In genomic region chr6:97101190-97101957, GRCm38 (mm10) we compare ENCODE assay signal across 13 mouse cellular contexts. TPM values are rescaled to one million over a fixed set of nuclear protein-coding genes. Genes with fewer than 3 reads are reported as not detected.
A peak's percentile ranks its signal among the peaks of the same experiment; 100 is the strongest.
DNase-seq lines count a peak whose midpoint lies in the region; ATAC-seq lines count a peak whose summit lies in the region.
"Had no signal": no experiment of that assay in that cellular context is flagged by ENCODE, and none has a peak within 500 bp of the region (broad histone marks: within the 10 kb centered on the region; RNA-seq: fewer than 3 reads in every experiment).

No protein-coding gene starts in this region.

- H3K9me3 ChIP-seq in kidney, embryonic 14.5 days (ENCODE audit: control insufficient read depth, low read length), result no peaks in the 10 kb centered on the region
- no peaks in the 10 kb centered on the region for H3K9me3 ChIP-seq in embryonic facial prominence, embryonic 13.5 days
- no peaks in the 10 kb centered on the region for H3K9me3 ChIP-seq in midbrain, embryonic 13.5 days

- no peak for ATAC-seq in kidney, embryonic 14.5 days (ENCODE audit: low FRiP score, low TSS enrichment)
- ATAC-seq in embryonic facial prominence, embryonic 13.5 days (ENCODE audit: insufficient number of reproducible peaks, insufficient read depth, low FRiP score, low TSS enrichment, low read depth), result no peak
- no peak for ATAC-seq in midbrain, embryonic 13.5 days

- H3K36me3 ChIP-seq in kidney, embryonic 14.5 days (ENCODE audit: control insufficient read depth, insufficient read depth, low read length), result no peaks in the 10 kb centered on the region
- H3K36me3 ChIP-seq in embryonic facial prominence, embryonic 13.5 days, result no peaks in the 10 kb centered on the region
- no peaks in the 10 kb centered on the region for H3K36me3 ChIP-seq in midbrain, embryonic 13.5 days

- peak overlapping the region; percentile 6; the same call in 1 of the 2 replicates for H3K27ac ChIP-seq in kidney, embryonic 14.5 days (ENCODE audit: low read depth, low read length)
- H3K27ac ChIP-seq in embryonic facial prominence, embryonic 13.5 days, result no peak overlapping the region
- H3K27ac ChIP-seq in midbrain, embryonic 13.5 days, result no peak overlapping the region

- peak overlapping the region; percentile 6; the same call in 1 of the 2 replicates for H3K4me3 ChIP-seq in kidney, embryonic 14.5 days (ENCODE audit: low read length)
- H3K4me3 ChIP-seq in embryonic facial prominence, embryonic 13.5 days, result no peak overlapping the region
- H3K4me3 ChIP-seq in midbrain, embryonic 13.5 days (replicated peaks), result no peak overlapping the region

- WGBS in kidney, embryonic 14.5 days, result 9% methylated on average over 12 of the region's 12 CpGs
- 11% methylated on average over 12 of the region's 12 CpGs for WGBS in embryonic facial prominence, embryonic 13.5 days
- 14% methylated on average over 12 of the region's 12 CpGs for WGBS in midbrain, embryonic 13.5 days

- H3K9ac ChIP-seq in kidney, embryonic 14.5 days (ENCODE audit: low read depth, low read length), result no peak overlapping the region
- no peak overlapping the region for H3K9ac ChIP-seq in embryonic facial prominence, embryonic 13.5 days
- H3K9ac ChIP-seq in midbrain, embryonic 13.5 days (replicated peaks), result 0 out of 2 replicates have a peak overlapping the region, but pooled peaks have one; percentile 17

- H3K4me2 ChIP-seq in kidney, embryonic 14.5 days (replicated peaks; ENCODE audit: low read depth, low read length), result peak overlapping the region; percentile 29
- peak overlapping the region; percentile 39 for H3K4me2 ChIP-seq in embryonic facial prominence, embryonic 13.5 days
- H3K4me2 ChIP-seq in midbrain, embryonic 13.5 days (replicated peaks), result peak overlapping the region; percentile 35

- no peaks in the 10 kb centered on the region for H3K27me3 ChIP-seq in kidney, embryonic 14.5 days (ENCODE audit: control insufficient read depth, insufficient read depth, low read length)
- H3K27me3 ChIP-seq in embryonic facial prominence, embryonic 13.5 days, result peaks cover 11% of the 10 kb centered on the region
- H3K27me3 ChIP-seq in midbrain, embryonic 13.5 days, result peaks cover 12% of the 10 kb centered on the region; the same call in 1 of the 2 replicates

- DNase-seq in kidney, adult 9 months, result no peak
- peak; percentile 15 for DNase-seq in adipocyte (ENCODE audit: low spot score)
- no peak for DNase-seq in layer of hippocampus, postnatal 14 days (ENCODE audit: low spot score in 2 of 2)
- DNase-seq in frontal cortex, postnatal 14 days (ENCODE audit: low spot score in 2 of 2), result no peak
- no peak for DNase-seq in thymus, postnatal 0 days (ENCODE audit: low spot score)
- DNase-seq: adrenal gland, postnatal 36 days; cerebellum, postnatal 25 days; gastrocnemius, postnatal 10 days; liver; lung, postnatal 36 days had no signal

- H3K4me1 ChIP-seq in kidney, embryonic 14.5 days (ENCODE audit: control insufficient read depth, insufficient read depth, low read length), result no peaks in the 10 kb centered on the region
- peaks cover 13% of the 10 kb centered on the region for H3K4me1 ChIP-seq in embryonic facial prominence, embryonic 13.5 days
- peaks cover 22% of the 10 kb centered on the region for H3K4me1 ChIP-seq in midbrain, embryonic 13.5 days (replicated peaks)

RNA-seq across cellular contexts. Expression of gene Fam19a4, which starts 41.2 kb away (rescaled TPM):
- polyA plus RNA-seq in kidney, embryonic 14.5 days (2014; fragmentation: Nextera tagmentation; extraction: Ambion mirVana), result 0.96 and 1.1 TPM in 2 replicates
- polyA plus RNA-seq in embryonic facial prominence, embryonic 13.5 days (2015; fragmentation: Nextera tagmentation; extraction: Ambion mirVana), result 0.54 and 0.63 TPM in 2 replicates
- polyA plus RNA-seq in midbrain, embryonic 13.5 days (2015; fragmentation: Nextera tagmentation; extraction: Ambion mirVana), result 7.0 and 7.5 TPM in 2 replicates
- 1 to 10 TPM in 1 of 2 experiments, under 1 TPM in 1; 0.69 to 2.0 TPM for total RNA-seq in layer of hippocampus, postnatal 14 days (2021)
- polyA plus RNA-seq in thymus, postnatal 0 days (2015; fragmentation: Nextera tagmentation; extraction: Ambion mirVana), result 0.88 and 1.1 TPM in 2 replicates

RNA-seq across cellular contexts. Expression of gene Eogt, which starts 47.6 kb away (rescaled TPM):
- polyA plus RNA-seq in kidney, embryonic 14.5 days (2014; fragmentation: Nextera tagmentation; extraction: Ambion mirVana), result 7.0 and 18.0 TPM in 2 replicates
- polyA plus RNA-seq in embryonic facial prominence, embryonic 13.5 days (2015; fragmentation: Nextera tagmentation; extraction: Ambion mirVana), result 8.8 and 11.1 TPM in 2 replicates
- 7.8 and 9.7 TPM in 2 replicates for polyA plus RNA-seq in midbrain, embryonic 13.5 days (2015; fragmentation: Nextera tagmentation; extraction: Ambion mirVana)
- 10 to 100 TPM; 32.1 to 38.3 TPM for total RNA-seq in layer of hippocampus, postnatal 14 days (2021)
- 5.1 and 5.7 TPM in 2 replicates for polyA plus RNA-seq in thymus, postnatal 0 days (2015; fragmentation: Nextera tagmentation; extraction: Ambion mirVana)
